10 mouse cellular contexts compared by ENCODE assay signal in genomic region chr2:32870275-32871100, GRCm38 (mm10). TPM values are rescaled to one million over a fixed set of nuclear protein-coding genes. Genes with fewer than 3 reads are reported as not detected.
DNase-seq lines count a peak whose midpoint lies in the region; ATAC-seq and TF ChIP-seq lines count a peak whose summit lies in the region.
"Had no signal": no experiment of that assay in that cellular context is flagged by ENCODE, and none has a peak within 500 bp of the region (broad histone marks: within the 10 kb centered on the region; RNA-seq: fewer than 3 reads in every experiment).

No protein-coding gene starts in this region.

- TF ChIP-seq EP300 in lung, postnatal 0 days (IDR thresholded peaks at IDR 0.05): peak; percentile 38; the same call in 1 of the 2 replicates

- no peak overlapping the region for H3K9ac ChIP-seq in liver, embryonic 15.5 days
- no peak overlapping the region for H3K9ac ChIP-seq in liver, embryonic 11.5 days (ENCODE audit: low read depth, low read length)
- H3K9ac ChIP-seq in embryonic facial prominence, embryonic 14.5 days (ENCODE audit: low read depth, low read length): no peak overlapping the region
- H3K9ac ChIP-seq in lung, postnatal 0 days (replicated peaks; ENCODE audit: low read depth): no peak overlapping the region
- H3K9ac ChIP-seq: limb, embryonic 12.5 days had no signal

- DNase-seq in liver, embryonic 11.5 days (ENCODE audit: low spot score): no peak
- DNase-seq in embryonic facial prominence, embryonic 14.5 days (ENCODE audit: low spot score): no peak
- peak; percentile 94 for DNase-seq in lung, postnatal 0 days (ENCODE audit: low spot score)
- DNase-seq in spleen, adult 18-20 months: no peak
- no peak for DNase-seq in adrenal gland, adult 18-20 months (ENCODE audit: low spot score in 2 of 2)
- no peak for DNase-seq in retina, embryonic 14.5 days (ENCODE audit: low spot score)
- DNase-seq in Muller cell, postnatal 12 days (ENCODE audit: inconsistent ontology term): no peak
- DNase-seq: right cerebral cortex, postnatal 14 days had no signal

- no peak overlapping the region for H3K4me2 ChIP-seq in liver, embryonic 15.5 days
- H3K4me2 ChIP-seq in liver, embryonic 11.5 days: no peak overlapping the region
- H3K4me2 ChIP-seq in embryonic facial prominence, embryonic 14.5 days (ENCODE audit: low read depth, low read length): no peak overlapping the region
- 0 out of 2 replicates have a peak overlapping the region, but pooled peaks have one; percentile 19 for H3K4me2 ChIP-seq in lung, postnatal 0 days (replicated peaks; ENCODE audit: low read depth, low read length)
- H3K4me2 ChIP-seq: limb, embryonic 12.5 days had no signal

- no peaks in the 10 kb centered on the region for H3K9me3 ChIP-seq in liver, embryonic 15.5 days (replicated peaks)
- H3K9me3 ChIP-seq in liver, embryonic 11.5 days (ENCODE audit: control insufficient read depth, low read length): no peaks in the 10 kb centered on the region
- H3K9me3 ChIP-seq in embryonic facial prominence, embryonic 14.5 days (ENCODE audit: control insufficient read depth, low read length): no peaks in the 10 kb centered on the region
- no peaks in the 10 kb centered on the region for H3K9me3 ChIP-seq in lung, postnatal 0 days (ENCODE audit: low read length)
- H3K9me3 ChIP-seq: limb, embryonic 12.5 days had no signal

- 29% methylated on average over 8 of the region's 8 CpGs for WGBS in liver, embryonic 15.5 days (ENCODE audit: insufficient replicate concordance)
- WGBS in liver, embryonic 11.5 days: 43% methylated on average over 8 of the region's 8 CpGs
- WGBS in embryonic facial prominence, embryonic 14.5 days: 45% methylated on average over 7 of the region's 8 CpGs
- whole genome bisulfite sequencing in lung, postnatal 0 days: 30% methylated on average over 8 of the region's 8 CpGs

- H3K36me3 ChIP-seq in liver, embryonic 15.5 days (replicated peaks): no peaks in the 10 kb centered on the region
- no peaks in the 10 kb centered on the region for H3K36me3 ChIP-seq in liver, embryonic 11.5 days (ENCODE audit: control insufficient read depth, insufficient read depth, low read length)
- H3K36me3 ChIP-seq in embryonic facial prominence, embryonic 14.5 days (ENCODE audit: control insufficient read depth, insufficient read depth, low read length): no peaks in the 10 kb centered on the region
- no peaks in the 10 kb centered on the region for H3K36me3 ChIP-seq in lung, postnatal 0 days (ENCODE audit: insufficient read depth, low read length)
- H3K36me3 ChIP-seq: limb, embryonic 12.5 days had no signal

- no peak overlapping the region for H3K4me3 ChIP-seq in liver, embryonic 15.5 days (replicated peaks)
- no peak overlapping the region for H3K4me3 ChIP-seq in liver, embryonic 11.5 days (ENCODE audit: low read depth, low read length)
- H3K4me3 ChIP-seq in embryonic facial prominence, embryonic 14.5 days (ENCODE audit: low read depth, low read length): no peak overlapping the region
- no peak overlapping the region for H3K4me3 ChIP-seq in lung, postnatal 0 days (ENCODE audit: low read depth, low read length)
- H3K4me3 ChIP-seq: limb, embryonic 12.5 days had no signal

- 0 out of 2 replicates have a peak overlapping the region, but pooled peaks have one; percentile 6 for H3K27ac ChIP-seq in liver, embryonic 15.5 days (replicated peaks)
- no peak overlapping the region for H3K27ac ChIP-seq in liver, embryonic 11.5 days (ENCODE audit: low read depth, low read length)
- H3K27ac ChIP-seq in embryonic facial prominence, embryonic 14.5 days (replicated peaks; ENCODE audit: low read depth, low read length): peak overlapping the region; percentile 65
- peak overlapping the region; percentile 88 for H3K27ac ChIP-seq in lung, postnatal 0 days (ENCODE audit: low read length)
- H3K27ac ChIP-seq: limb, embryonic 12.5 days had no signal

- peaks cover 11% of the 10 kb centered on the region for H3K27me3 ChIP-seq in liver, embryonic 15.5 days
- H3K27me3 ChIP-seq in liver, embryonic 11.5 days (replicated peaks; ENCODE audit: control insufficient read depth, insufficient read depth, low read length): no peaks in the 10 kb centered on the region
- no peaks in the 10 kb centered on the region for H3K27me3 ChIP-seq in embryonic facial prominence, embryonic 14.5 days (replicated peaks; ENCODE audit: control insufficient read depth, insufficient read depth, low read length)
- H3K27me3 ChIP-seq in lung, postnatal 0 days (replicated peaks; ENCODE audit: insufficient read depth, low read length): no peaks in the 10 kb centered on the region
- H3K27me3 ChIP-seq: limb, embryonic 12.5 days had no signal

- ATAC-seq in liver, embryonic 15.5 days (ENCODE audit: insufficient read depth): no peak
- no peak for ATAC-seq in liver, embryonic 11.5 days (replicated peaks; ENCODE audit: low FRiP score)
- peak; percentile 24; the same call in 1 of the 2 replicates for ATAC-seq in embryonic facial prominence, embryonic 14.5 days (ENCODE audit: low read depth)
- peak; percentile 79 for ATAC-seq in lung, postnatal 0 days

- no peak for TF ChIP-seq CTCF in lung, postnatal 0 days (IDR thresholded peaks at IDR 0.05)

- H3K4me1 ChIP-seq in liver, embryonic 15.5 days (replicated peaks): peaks cover 28% of the 10 kb centered on the region
- peaks cover 7% of the 10 kb centered on the region; the same call in 1 of the 2 replicates for H3K4me1 ChIP-seq in liver, embryonic 11.5 days (replicated peaks; ENCODE audit: control insufficient read depth, insufficient read depth, low read length)
- H3K4me1 ChIP-seq in embryonic facial prominence, embryonic 14.5 days (ENCODE audit: control insufficient read depth, insufficient read depth, low read length): peaks cover 12% of the 10 kb centered on the region; the same call in 1 of the 2 replicates
- peaks cover 21% of the 10 kb centered on the region; the same call in 1 of the 2 replicates for H3K4me1 ChIP-seq in lung, postnatal 0 days (ENCODE audit: insufficient read depth, low read depth, low read length)

RNA-seq across cellular contexts. Expression of gene Fam129b, which starts 5.4 kb away (rescaled TPM):
- polyA plus RNA-seq in liver, embryonic 15.5 days (2015; fragmentation: Nextera tagmentation; extraction: Ambion mirVana): 8.5 and 11.6 TPM in 2 replicates
- polyA plus RNA-seq in liver, embryonic 11.5 days (2014; fragmentation: Nextera tagmentation; extraction: Ambion mirVana): 11.1 and 11.9 TPM in 2 replicates
- polyA plus RNA-seq in embryonic facial prominence, embryonic 14.5 days (2014; fragmentation: Nextera tagmentation; extraction: Ambion mirVana): 38.4 and 39.0 TPM in 2 replicates
- 121 and 150 TPM in 2 replicates for polyA plus RNA-seq in lung, postnatal 0 days (2015; fragmentation: Nextera tagmentation; extraction: Ambion mirVana)
- 10 to 100 TPM; 19.1 to 32.7 TPM for total RNA-seq in adrenal gland, adult 18-20 months (2021)

RNA-seq across cellular contexts. Expression of gene Stxbp1, which starts 23.4 kb away (rescaled TPM):
- 2.4 and 2.5 TPM in 2 replicates for polyA plus RNA-seq in liver, embryonic 15.5 days (2015; fragmentation: Nextera tagmentation; extraction: Ambion mirVana)
- 11.8 and 12.0 TPM in 2 replicates for polyA plus RNA-seq in liver, embryonic 11.5 days (2014; fragmentation: Nextera tagmentation; extraction: Ambion mirVana)
- 26.8 and 29.7 TPM in 2 replicates for polyA plus RNA-seq in embryonic facial prominence, embryonic 14.5 days (2014; fragmentation: Nextera tagmentation; extraction: Ambion mirVana)
- 22.2 and 22.4 TPM in 2 replicates for polyA plus RNA-seq in lung, postnatal 0 days (2015; fragmentation: Nextera tagmentation; extraction: Ambion mirVana)
- total RNA-seq in adrenal gland, adult 18-20 months (2021): 10 to 100 TPM; 22.1 to 36.6 TPM

Comparison
In these comparisons a context has a peak if more than half of its experiments do, and no peak if none do; other contexts are left out.
1. ATAC-seq: peak in embryonic facial prominence, embryonic 14.5 days (single experiment) and lung, postnatal 0 days (single experiment); none in liver, embryonic 15.5 days (single experiment) and liver, embryonic 11.5 days (single experiment).